Mouse (Mus musculus): ENCODE data around the gene Krtap4-9. TPM values are rescaled to one million over a fixed set of nuclear protein-coding genes. Genes with fewer than 3 reads are reported as not detected.

Krtap4-9 gene
- not detected for total RNA-seq (2023)

DNA sequence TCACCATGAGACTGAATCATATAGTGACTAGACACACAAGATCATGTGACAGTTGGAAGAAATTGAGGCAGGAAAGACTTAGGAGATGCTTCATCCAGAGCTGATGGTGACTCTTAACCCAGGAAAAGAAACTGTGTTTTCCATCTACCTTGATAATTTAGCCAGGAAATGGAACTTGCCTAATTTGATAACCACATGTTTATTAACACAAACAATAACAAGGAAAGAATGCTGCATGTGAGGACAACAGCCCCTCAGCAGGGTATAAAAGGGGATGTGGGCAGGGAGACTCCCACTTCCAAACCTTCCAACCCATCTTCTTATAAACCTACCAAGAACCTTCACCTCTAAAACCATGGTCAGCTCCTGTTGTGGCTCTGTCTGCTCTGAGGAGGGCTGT lies at the start of gene Krtap4-9:
Gene Krtap4-9, plus strand, starts transcription at position 301 of the 400 bp plus-strand sequence.

DNA sequence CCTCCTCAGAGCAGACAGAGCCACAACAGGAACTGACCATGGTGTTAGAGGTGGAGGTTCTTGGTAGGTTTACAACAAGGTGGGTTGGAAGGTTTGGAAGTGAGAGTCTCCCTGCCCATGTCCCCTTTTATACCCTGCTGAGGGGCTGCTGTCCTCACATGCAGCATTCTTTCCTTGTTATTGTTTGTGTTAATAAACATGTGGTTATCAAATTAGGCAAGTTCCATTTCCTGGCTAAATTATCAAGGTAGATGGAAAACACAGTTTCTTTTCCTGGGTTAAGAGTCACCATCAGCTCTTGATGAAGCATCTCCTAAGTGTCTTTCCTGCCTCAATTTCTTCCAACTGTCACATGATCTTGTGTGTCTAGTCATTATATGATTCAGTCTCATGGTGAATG lies 12.2 kb upstream of the Krtap4-9 start, which contains the start of gene Gm11595:
Gene Gm11595, minus strand, starts transcription at position 101 of the 400 bp plus-strand sequence.

DNA sequence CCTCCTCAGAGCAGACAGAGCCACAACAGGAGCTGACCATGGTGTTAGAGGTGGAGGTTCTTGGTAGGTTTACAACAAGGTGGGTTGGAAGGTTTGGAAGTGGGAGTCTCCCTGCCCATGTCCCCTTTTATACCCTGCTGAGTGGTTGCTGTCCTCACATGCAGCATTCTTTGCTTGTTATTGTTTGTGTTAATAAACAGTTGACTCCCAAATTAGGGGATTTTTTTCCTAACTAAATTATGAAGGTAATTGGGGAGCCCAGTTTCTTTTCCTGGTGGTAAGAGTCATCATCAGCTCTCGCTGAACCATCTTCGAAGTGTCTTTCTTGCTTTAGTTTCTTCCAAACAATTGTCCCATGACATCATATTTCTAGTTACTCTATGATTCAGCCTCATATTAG lies 4.4 kb upstream of the Krtap4-9 start, which contains the start of gene Krtap4-8:
Gene Krtap4-8, minus strand, starts transcription at position 101 of the 400 bp plus-strand sequence.

DNA sequence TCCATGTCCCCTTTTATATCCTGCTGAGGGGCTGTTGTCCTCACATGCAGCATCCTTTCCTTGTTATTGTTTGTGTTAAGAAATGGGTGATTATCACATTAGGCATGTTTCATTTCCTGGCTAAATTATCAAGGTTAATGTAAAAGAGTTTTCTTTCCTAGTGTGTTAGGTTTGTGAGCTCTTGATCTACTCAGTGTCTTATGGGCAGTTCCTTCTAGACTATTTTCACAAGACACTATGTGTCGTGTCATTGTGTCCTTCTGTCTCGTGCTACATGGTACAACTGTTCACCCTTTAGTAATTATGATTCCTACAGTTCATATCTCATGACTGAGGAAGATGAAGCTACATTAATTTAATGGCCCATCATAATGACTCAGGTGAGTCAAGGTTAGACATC lies 8.4 kb downstream of the Krtap4-9 start, which contains the start of gene Gm11596:
Gene Gm11596, minus strand, starts transcription at position 101 of the 400 bp plus-strand sequence.

DNA sequence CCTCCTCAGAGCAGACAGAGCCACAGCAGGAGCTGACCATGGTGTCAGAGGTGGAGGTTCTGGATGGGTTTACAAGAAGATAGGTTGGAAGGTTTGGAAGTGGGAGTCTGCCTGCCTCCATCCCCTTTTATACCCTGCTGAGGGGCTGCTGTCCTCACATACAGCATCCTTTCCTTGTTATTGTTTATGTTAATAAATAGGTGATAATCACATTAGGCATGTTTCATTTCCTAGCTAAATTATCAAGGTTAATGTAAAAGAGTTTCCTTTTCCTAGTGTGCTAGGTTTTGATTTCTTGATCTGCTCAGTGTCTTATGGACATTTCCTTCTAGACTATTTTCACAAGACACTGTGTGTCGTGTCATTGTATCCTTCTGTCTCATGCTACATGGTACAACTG lies 13.8 kb downstream of the Krtap4-9 start, which contains the start of gene Gm11569:
Gene Gm11569, minus strand, starts transcription at position 101 of the 400 bp plus-strand sequence.

DNA sequence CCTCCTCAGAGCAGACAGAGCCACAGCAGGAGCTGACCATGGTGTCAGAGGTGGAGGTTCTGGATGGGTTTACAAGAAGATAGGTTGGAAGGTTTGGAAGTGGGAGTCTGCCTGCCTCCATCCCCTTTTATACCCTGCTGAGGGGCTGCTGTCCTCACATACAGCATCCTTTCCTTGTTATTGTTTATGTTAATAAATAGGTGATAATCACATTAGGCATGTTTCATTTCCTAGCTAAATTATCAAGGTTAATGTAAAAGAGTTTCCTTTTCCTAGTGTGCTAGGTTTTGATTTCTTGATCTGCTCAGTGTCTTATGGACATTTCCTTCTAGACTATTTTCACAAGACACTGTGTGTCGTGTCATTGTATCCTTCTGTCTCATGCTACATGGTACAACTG lies 19.3 kb downstream of the Krtap4-9 start, which contains the start of gene Gm11554:
Gene Gm11554, minus strand, starts transcription at position 101 of the 400 bp plus-strand sequence.

DNA sequence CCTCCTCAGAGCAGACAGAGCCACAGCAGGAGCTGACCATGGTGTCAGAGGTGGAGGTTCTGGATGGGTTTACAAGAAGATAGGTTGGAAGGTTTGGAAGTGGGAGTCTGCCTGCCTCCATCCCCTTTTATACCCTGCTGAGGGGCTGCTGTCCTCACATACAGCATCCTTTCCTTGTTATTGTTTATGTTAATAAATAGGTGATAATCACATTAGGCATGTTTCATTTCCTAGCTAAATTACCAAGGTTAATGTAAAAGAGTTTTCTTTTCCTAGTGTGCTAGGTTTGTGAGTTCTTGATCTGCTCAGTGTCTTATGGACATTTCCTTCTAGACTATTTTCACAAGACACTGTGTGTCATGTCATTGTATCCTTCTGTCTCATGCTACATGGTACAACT lies 24.8 kb downstream of the Krtap4-9 start, which contains the start of gene Krtap4-13:
Gene Krtap4-13, minus strand, starts transcription at position 101 of the 400 bp plus-strand sequence.

DNA sequence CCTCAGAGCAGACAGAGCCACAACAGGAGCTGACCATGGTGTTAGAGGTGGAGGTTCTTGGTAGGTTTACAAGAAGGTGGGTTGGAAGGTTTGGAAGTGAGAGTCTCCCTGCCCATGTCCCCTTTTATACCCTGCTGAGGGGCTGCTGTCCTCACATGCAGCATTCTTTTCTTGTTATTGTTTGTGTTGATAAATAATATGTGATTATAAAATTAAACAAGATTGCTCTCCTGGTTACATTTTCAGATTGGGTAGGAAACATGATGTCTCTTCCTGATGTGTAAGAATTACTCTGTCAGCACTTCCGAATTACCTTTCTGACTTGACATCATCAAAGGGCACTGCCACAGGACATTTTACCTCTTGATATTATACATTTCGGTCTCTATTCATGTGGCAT lies 30.6 kb downstream of the Krtap4-9 start, which contains the start of gene Gm11564:
Gene Gm11564, minus strand, starts transcription at position 101 of the 400 bp plus-strand sequence.

Other genes with a start within 250 kb of the Krtap4-9 start
- not detected for gene Krt40, start 242.0 kb upstream of the Krtap4-9 start, total RNA-seq (2023)
- not detected for gene Krtap3-3, start 234.3 kb upstream of the Krtap4-9 start, total RNA-seq (2023)
- gene Krtap3-2, start 228.3 kb upstream of the Krtap4-9 start, total RNA-seq (2023) = not detected
- not detected for gene Gm11939, start 225.7 kb upstream of the Krtap4-9 start, total RNA-seq (2023)
- gene Krtap3-1, start 218.6 kb upstream of the Krtap4-9 start, total RNA-seq (2023) = not detected
- not detected for gene Krtap1-5, start 204.2 kb upstream of the Krtap4-9 start, total RNA-seq (2023)
- gene Krtap1-4, start 201.5 kb upstream of the Krtap4-9 start, total RNA-seq (2023) = not detected
- gene Krtap1-3, start 193.9 kb upstream of the Krtap4-9 start, total RNA-seq (2023) = not detected
- gene Krtap9-3, start 187.1 kb upstream of the Krtap4-9 start, total RNA-seq (2023) = not detected
- gene Gm11938, start 181.9 kb upstream of the Krtap4-9 start, total RNA-seq (2023) = not detected
- not detected for gene Gm11937, start 175.0 kb upstream of the Krtap4-9 start, total RNA-seq (2023)
- gene Krtap2-4, start 170.4 kb upstream of the Krtap4-9 start, total RNA-seq (2023) = not detected
- gene Gm11562, start 164.8 kb upstream of the Krtap4-9 start, total RNA-seq (2023) = not detected
- gene Krtap4-1, start 157.0 kb upstream of the Krtap4-9 start, total RNA-seq (2023) = not detected
- not detected for gene Krtap4-2, start 150.1 kb upstream of the Krtap4-9 start, total RNA-seq (2023)
- not detected for gene Krtap4-7, start 141.1 kb upstream of the Krtap4-9 start, total RNA-seq (2023)
- not detected for gene Gm11555, start 135.0 kb upstream of the Krtap4-9 start, total RNA-seq (2023)
- not detected for gene Gm11563, start 126.2 kb upstream of the Krtap4-9 start, total RNA-seq (2023)
- not detected for gene Krtap4-6, start 119.2 kb upstream of the Krtap4-9 start, total RNA-seq (2023)
- gene Gm14190, start 94.5 kb upstream of the Krtap4-9 start, total RNA-seq (2023) = not detected
- gene Gm14180, start 50.9 kb upstream of the Krtap4-9 start, total RNA-seq (2023) = not detected
- gene Gm11595, start 12.3 kb upstream of the Krtap4-9 start, total RNA-seq (2023) = not detected
- gene Krtap4-8, start 4.5 kb upstream of the Krtap4-9 start, total RNA-seq (2023) = not detected
- not detected for gene Gm11596, start 8.3 kb downstream of the Krtap4-9 start, total RNA-seq (2023)
- not detected for gene Gm11569, start 13.7 kb downstream of the Krtap4-9 start, total RNA-seq (2023)
- gene Gm11554, start 19.2 kb downstream of the Krtap4-9 start, total RNA-seq (2023) = not detected
- not detected for gene Krtap4-13, start 24.7 kb downstream of the Krtap4-9 start, total RNA-seq (2023)
- not detected for gene Gm11564, start 30.5 kb downstream of the Krtap4-9 start, total RNA-seq (2023)
- gene 2300003K06Rik, start 52.9 kb downstream of the Krtap4-9 start, total RNA-seq (2023) = not detected
- gene Krtap4-16, start 66.4 kb downstream of the Krtap4-9 start, total RNA-seq (2023) = not detected
- not detected for gene Gm11568, start 72.7 kb downstream of the Krtap4-9 start, total RNA-seq (2023)
- gene Gm11559, start 79.3 kb downstream of the Krtap4-9 start, total RNA-seq (2023) = not detected
- not detected for gene Krtap9-1, start 88.2 kb downstream of the Krtap4-9 start, total RNA-seq (2023)
- not detected for gene Gm11567, start 94.0 kb downstream of the Krtap4-9 start, total RNA-seq (2023)
- gene Krtap31-1, start 122.7 kb downstream of the Krtap4-9 start, total RNA-seq (2023) = not detected
- gene Gm11565, start 129.6 kb downstream of the Krtap4-9 start, total RNA-seq (2023) = not detected
- gene Krtap31-2, start 151.1 kb downstream of the Krtap4-9 start, total RNA-seq (2023) = not detected
- not detected for gene Krtap9-5, start 163.3 kb downstream of the Krtap4-9 start, total RNA-seq (2023)
- not detected for gene Krtap29-1, start 193.9 kb downstream of the Krtap4-9 start, total RNA-seq (2023)
- not detected for gene Krtap16-1, start 201.4 kb downstream of the Krtap4-9 start, total RNA-seq (2023)
- not detected for gene Krtap17-1, start 208.8 kb downstream of the Krtap4-9 start, total RNA-seq (2023)
- gene Krt33a, start 231.0 kb downstream of the Krtap4-9 start, total RNA-seq (2023) = not detected
- gene Krt33b, start 244.7 kb downstream of the Krtap4-9 start, total RNA-seq (2023) = not detected

Measured in neutrophil, adult 83 days (primary cell).